Mouse (Mus musculus): ENCODE measurements at regions not wholly inside any gene's neighbourhood (a gene's known extent, or its start where the extent isn't known, plus 50 kb on each side); places are given as distances from the start of the nearest gene placed in this dataset.

DNA sequence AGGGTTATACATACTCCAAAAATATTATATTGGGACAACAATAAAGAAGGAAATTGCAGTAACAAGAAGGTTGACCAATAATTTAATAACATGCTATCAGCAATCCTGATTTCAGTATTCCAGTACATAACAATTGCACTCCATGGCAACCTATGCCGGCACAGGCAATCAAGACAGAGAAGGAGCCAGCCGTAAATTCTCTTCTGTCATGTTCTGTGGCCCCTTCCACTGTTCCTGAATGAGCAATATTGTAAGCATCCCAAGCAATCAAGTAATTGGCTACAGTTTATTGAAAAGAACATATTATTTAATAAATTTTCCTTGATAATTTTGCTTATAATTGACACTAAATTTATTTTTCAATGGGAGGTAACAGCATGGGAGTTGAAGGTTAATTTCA is 345.8 kb downstream of the Arl4a start:
- Histone ChIP-seq H3K9me3 (replicated peaks; ENCODE audit: low read length) (no peaks in the 10 kb centered on the region), H3K27me3 (ENCODE audit: insufficient read depth, low read length) (no peaks in the 10 kb centered on the region), H3K27ac (no peak overlapping the region), H3K36me3 (ENCODE audit: insufficient read depth, low read length) (no peaks in the 10 kb centered on the region), H3K4me1 (replicated peaks; ENCODE audit: insufficient read depth, low read length) (no peaks in the 10 kb centered on the region), H3K9ac (ENCODE audit: low read depth, low read length) (no peak overlapping the region), H3K4me2 (ENCODE audit: low read length) (no peak overlapping the region), H3K4me3 (replicated peaks; ENCODE audit: low read depth, low read length) (no peak overlapping the region)
- 71% methylated on average over 2 of the region's 2 CpGs for WGBS
- DNase-seq (ENCODE audit: low spot score) (no peak), ATAC-seq (replicated peaks; ENCODE audit: low FRiP score, low read depth) (no peak)
- no peak for TF ChIP-seq CTCF (IDR thresholded peaks at IDR 0.05; ENCODE audit: low read depth)

DNA sequence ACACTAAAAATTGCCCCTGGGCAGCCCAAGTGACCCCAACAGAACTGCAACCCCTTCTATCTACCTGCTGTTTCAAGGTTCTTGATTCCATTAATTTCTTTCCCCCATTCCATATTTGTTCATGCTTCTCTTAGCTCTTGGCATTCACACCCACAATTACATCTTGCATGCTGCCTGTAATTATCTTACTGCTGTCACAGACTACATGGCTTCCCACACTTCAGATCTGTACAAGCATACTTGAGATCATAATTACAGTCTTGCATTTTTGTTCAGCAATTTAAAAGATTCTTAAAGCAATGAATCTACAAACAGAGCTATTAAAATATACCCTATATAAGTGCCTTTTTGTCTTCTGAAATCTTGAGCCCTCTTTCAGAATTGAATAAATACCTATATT is 352.4 kb downstream of the Arl4a start:
- Histone ChIP-seq H3K9me3 (replicated peaks; ENCODE audit: low read length) (no peaks in the 10 kb centered on the region), H3K4me3 (replicated peaks; ENCODE audit: low read depth, low read length) (no peak overlapping the region)

DNA sequence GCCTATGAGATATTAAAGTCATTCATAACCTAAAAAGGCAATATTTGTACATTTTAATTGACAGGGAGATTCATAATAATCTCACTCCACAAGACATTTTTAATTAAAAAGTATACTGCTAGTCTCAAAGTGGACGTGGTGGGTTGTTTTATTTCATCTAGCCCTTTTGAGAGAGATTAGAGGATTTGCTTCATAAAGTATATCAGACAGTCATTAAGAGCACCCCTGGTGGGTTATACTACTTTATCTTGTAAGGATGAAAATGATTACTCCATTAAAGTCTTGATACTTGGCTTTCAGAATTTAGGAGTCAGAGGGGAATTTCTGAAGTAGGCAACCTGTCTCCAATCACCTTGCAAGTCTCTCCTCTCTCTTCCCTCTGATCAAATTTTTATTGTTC is 355.7 kb downstream of the Arl4a start:
- Histone ChIP-seq H3K4me3 (replicated peaks; ENCODE audit: low read depth, low read length) (no peak overlapping the region), H3K27ac (no peak overlapping the region), H3K27me3 (ENCODE audit: insufficient read depth, low read length) (no peaks in the 10 kb centered on the region), H3K36me3 (ENCODE audit: insufficient read depth, low read length) (no peaks in the 10 kb centered on the region), H3K9ac (ENCODE audit: low read depth, low read length) (no peak overlapping the region), H3K4me1 (replicated peaks; ENCODE audit: insufficient read depth, low read length) (no peaks in the 10 kb centered on the region), H3K4me2 (ENCODE audit: low read length) (no peak overlapping the region), H3K9me3 (replicated peaks; ENCODE audit: low read length) (no peaks in the 10 kb centered on the region)
- WGBS = 79% methylated on average over 1 of the region's 1 CpGs
- DNase-seq (ENCODE audit: low spot score) = no peak
- TF ChIP-seq CTCF (IDR thresholded peaks at IDR 0.05; ENCODE audit: low read depth) = no peak
- ATAC-seq (replicated peaks; ENCODE audit: low FRiP score, low read depth) = no peak

More for the DNA sequence above, 352.4 kb downstream of the Arl4a start:
- Histone ChIP-seq H3K36me3 (ENCODE audit: insufficient read depth, low read length) (no peaks in the 10 kb centered on the region), H3K9ac (ENCODE audit: low read depth, low read length) (no peak overlapping the region), H3K4me2 (ENCODE audit: low read length) (no peak overlapping the region), H3K27ac (no peak overlapping the region), H3K4me1 (replicated peaks; ENCODE audit: insufficient read depth, low read length) (no peaks in the 10 kb centered on the region), H3K27me3 (ENCODE audit: insufficient read depth, low read length) (no peaks in the 10 kb centered on the region)
- DNase-seq (ENCODE audit: low spot score) (no peak), ATAC-seq (replicated peaks; ENCODE audit: low FRiP score, low read depth) (no peak)
- TF ChIP-seq CTCF (IDR thresholded peaks at IDR 0.05; ENCODE audit: low read depth) = no peak

DNA sequence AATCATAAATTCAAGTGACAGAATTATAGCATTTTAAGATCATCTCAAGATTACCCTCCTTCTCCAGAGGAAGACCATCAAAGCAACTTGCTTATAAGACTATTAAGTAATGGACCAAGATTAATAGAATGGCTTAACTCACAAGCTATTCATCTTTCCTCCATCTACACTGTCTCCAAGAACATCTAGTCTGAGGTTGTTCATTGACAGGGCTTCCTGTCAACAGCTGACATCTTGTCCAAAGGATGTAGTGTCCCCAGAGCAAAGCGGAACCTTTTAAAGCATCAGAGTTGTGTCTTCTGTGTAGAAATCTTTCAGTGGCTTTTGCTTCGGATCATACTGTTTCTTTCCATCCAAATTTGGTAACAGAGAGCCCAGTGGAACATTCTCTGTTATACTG is 362.2 kb downstream of the Arl4a start:
- H3K27ac ChIP-seq = no peak overlapping the region
- no peaks in the 10 kb centered on the region for H3K36me3 ChIP-seq (ENCODE audit: insufficient read depth, low read length)
- H3K27me3 ChIP-seq (ENCODE audit: insufficient read depth, low read length) = no peaks in the 10 kb centered on the region
- no peak overlapping the region for H3K9ac ChIP-seq (ENCODE audit: low read depth, low read length)
- no peak overlapping the region for H3K4me2 ChIP-seq (ENCODE audit: low read length)
- ATAC-seq (replicated peaks; ENCODE audit: low FRiP score, low read depth) (no peak), DNase-seq (ENCODE audit: low spot score) (peak; percentile 69)
- no peaks in the 10 kb centered on the region for H3K9me3 ChIP-seq (replicated peaks; ENCODE audit: low read length)
- no peaks in the 10 kb centered on the region for H3K4me1 ChIP-seq (replicated peaks; ENCODE audit: insufficient read depth, low read length)
- TF ChIP-seq CTCF (IDR thresholded peaks at IDR 0.05; ENCODE audit: low read depth) = no peak
- no peak overlapping the region for H3K4me3 ChIP-seq (replicated peaks; ENCODE audit: low read depth, low read length)
- WGBS = 75% methylated on average over 2 of the region's 2 CpGs

DNA sequence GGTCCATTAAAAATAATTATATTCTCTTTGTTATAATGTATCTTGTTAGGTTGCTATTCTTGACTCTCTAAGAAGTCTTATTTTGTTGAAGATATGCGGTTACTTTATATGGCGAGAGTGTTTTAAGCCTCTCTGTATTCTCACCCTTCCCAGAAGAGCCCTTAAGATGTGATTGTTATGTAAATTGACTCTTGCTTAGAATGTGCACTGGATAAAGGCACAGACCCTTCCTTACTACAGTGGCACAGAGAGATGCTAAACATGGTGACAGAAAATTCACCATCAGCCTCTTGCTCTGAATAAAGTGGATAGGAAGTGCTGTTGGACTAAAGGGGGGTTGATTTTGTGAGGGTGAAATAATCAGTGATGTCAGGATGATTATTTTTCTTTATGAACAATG is 370.1 kb downstream of the Arl4a start:
- Histone ChIP-seq H3K36me3 (ENCODE audit: insufficient read depth, low read length) (no peaks in the 10 kb centered on the region), H3K9ac (ENCODE audit: low read depth, low read length) (no peak overlapping the region), H3K4me3 (replicated peaks; ENCODE audit: low read depth, low read length) (no peak overlapping the region), H3K4me1 (replicated peaks; ENCODE audit: insufficient read depth, low read length) (no peaks in the 10 kb centered on the region), H3K4me2 (ENCODE audit: low read length) (no peak overlapping the region), H3K27me3 (ENCODE audit: insufficient read depth, low read length) (no peaks in the 10 kb centered on the region), H3K9me3 (replicated peaks; ENCODE audit: low read length) (no peaks in the 10 kb centered on the region), H3K27ac (no peak overlapping the region)
- no peak for TF ChIP-seq CTCF (IDR thresholded peaks at IDR 0.05; ENCODE audit: low read depth)
- DNase-seq (ENCODE audit: low spot score) = no peak
- no peak for ATAC-seq (replicated peaks; ENCODE audit: low FRiP score, low read depth)
- 87% methylated on average over 2 of the region's 2 CpGs for WGBS

DNA sequence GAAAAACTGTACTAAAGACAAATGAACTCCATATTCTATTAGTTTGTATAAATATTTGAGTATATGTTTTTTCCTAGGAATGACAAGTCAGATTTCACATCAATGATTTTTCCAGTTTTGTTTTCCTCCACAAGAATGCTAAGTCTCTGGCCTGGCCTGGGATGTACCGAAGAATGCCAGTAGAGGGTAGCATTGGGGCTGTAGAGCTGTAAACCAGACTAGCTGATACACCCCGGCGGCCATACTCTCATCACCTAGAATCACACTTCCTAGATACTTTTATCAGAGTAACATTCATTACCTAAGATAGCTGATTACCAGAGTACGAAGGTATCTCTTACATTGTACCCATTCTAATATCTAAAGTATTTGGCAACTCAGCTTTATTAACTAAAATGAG is 372.4 kb downstream of the Arl4a start:
- TF ChIP-seq CTCF (IDR thresholded peaks at IDR 0.05; ENCODE audit: low read depth) = peak; percentile 81
- H3K27ac ChIP-seq = no peak overlapping the region
- H3K4me2 ChIP-seq (ENCODE audit: low read length) = no peak overlapping the region
- no peaks in the 10 kb centered on the region for H3K27me3 ChIP-seq (ENCODE audit: insufficient read depth, low read length)
- no peaks in the 10 kb centered on the region for H3K9me3 ChIP-seq (replicated peaks; ENCODE audit: low read length)
- H3K36me3 ChIP-seq (ENCODE audit: insufficient read depth, low read length) = no peaks in the 10 kb centered on the region
- no peak overlapping the region for H3K9ac ChIP-seq (ENCODE audit: low read depth, low read length)
- no peak overlapping the region for H3K4me3 ChIP-seq (replicated peaks; ENCODE audit: low read depth, low read length)
- ATAC-seq (replicated peaks; ENCODE audit: low FRiP score, low read depth) = peak; percentile 83
- no peaks in the 10 kb centered on the region for H3K4me1 ChIP-seq (replicated peaks; ENCODE audit: insufficient read depth, low read length)
- DNase-seq (ENCODE audit: low spot score) = peak; percentile 86
- 16% methylated on average over 4 of the region's 4 CpGs for WGBS

DNA sequence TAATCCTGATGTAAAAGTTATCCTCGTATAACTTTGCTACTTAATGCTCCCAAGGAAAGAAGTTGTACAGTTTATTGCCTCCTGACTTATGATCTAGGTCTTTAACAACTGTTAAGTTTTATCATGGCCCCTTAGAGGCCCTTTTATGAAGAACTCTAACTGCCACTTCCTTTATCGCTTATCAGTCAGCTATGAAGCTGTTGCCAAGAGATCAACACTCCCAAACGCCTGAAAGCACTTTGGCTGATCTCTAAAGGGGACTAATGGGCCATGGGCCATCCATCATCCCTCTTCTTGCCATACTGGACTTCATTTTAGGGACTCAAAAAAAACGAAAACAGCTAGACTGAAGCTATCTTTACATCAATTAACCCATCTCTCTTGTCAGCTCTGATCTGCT is 377.4 kb downstream of the Arl4a start:
- H3K9me3 ChIP-seq (replicated peaks; ENCODE audit: low read length) = no peaks in the 10 kb centered on the region
- no peaks in the 10 kb centered on the region for H3K36me3 ChIP-seq (ENCODE audit: insufficient read depth, low read length)
- no peak overlapping the region for H3K9ac ChIP-seq (ENCODE audit: low read depth, low read length)
- no peaks in the 10 kb centered on the region for H3K4me1 ChIP-seq (replicated peaks; ENCODE audit: insufficient read depth, low read length)
- H3K27me3 ChIP-seq (ENCODE audit: insufficient read depth, low read length) = no peaks in the 10 kb centered on the region
- DNase-seq (ENCODE audit: low spot score) (peak; percentile 57), ATAC-seq (replicated peaks; ENCODE audit: low FRiP score, low read depth) (no peak)
- TF ChIP-seq CTCF (IDR thresholded peaks at IDR 0.05; ENCODE audit: low read depth) = no peak
- H3K4me2 ChIP-seq (ENCODE audit: low read length) = no peak overlapping the region
- H3K27ac ChIP-seq = no peak overlapping the region
- 32% methylated on average over 4 of the region's 4 CpGs for WGBS
- H3K4me3 ChIP-seq (replicated peaks; ENCODE audit: low read depth, low read length) = no peak overlapping the region

All from kidney, postnatal 0 days (tissue).